Mouse (Mus musculus) c-Kit-positive CD71-positive TER-119-negative erythroid progenitor cells, embryonic 14.5 days (primary cell): ENCODE measurements at regions not wholly inside any gene's neighbourhood (a gene's known extent, or its start where the extent isn't known, plus 50 kb on each side); places are given as distances from the start of the nearest gene placed in this dataset.

Experiments used
- DNase-seq: peaks from one replicate; pipeline ENCODE4 v3.0.0-alpha.2; 2013; ENCODE audit warnings: low read depth

DNA sequence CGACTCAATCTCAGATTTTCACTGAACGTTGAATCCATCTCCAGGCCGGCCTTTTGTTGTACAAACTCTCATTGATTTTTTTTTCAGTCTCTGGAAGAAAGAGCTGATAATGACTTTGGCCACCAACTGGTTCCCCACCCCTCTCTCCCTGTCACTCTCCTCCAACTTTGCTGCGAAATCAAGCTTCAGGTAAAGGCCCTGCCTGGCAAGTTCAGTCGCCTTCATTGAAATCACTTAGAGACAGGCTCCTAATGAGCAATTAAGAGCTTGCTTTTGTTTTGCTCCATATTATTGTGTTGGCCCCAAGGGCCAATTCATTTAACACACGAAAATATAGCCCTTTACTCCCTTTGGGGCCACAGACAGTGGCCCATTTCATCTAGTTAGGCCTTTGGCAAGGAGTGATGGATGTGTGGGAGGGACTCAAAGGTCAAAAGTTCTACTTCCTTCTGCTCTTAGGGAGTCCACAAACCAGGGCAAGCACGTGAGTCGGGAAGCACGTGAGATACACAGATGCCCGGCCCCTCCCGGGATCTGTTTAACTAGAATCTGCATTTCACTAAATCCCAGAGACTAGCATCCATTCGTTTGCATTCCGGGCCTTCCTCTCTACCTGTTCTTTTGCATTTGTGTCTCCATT is 120.0 kb downstream of the Dact1 start:
- no peak for DNase-seq

DNA sequence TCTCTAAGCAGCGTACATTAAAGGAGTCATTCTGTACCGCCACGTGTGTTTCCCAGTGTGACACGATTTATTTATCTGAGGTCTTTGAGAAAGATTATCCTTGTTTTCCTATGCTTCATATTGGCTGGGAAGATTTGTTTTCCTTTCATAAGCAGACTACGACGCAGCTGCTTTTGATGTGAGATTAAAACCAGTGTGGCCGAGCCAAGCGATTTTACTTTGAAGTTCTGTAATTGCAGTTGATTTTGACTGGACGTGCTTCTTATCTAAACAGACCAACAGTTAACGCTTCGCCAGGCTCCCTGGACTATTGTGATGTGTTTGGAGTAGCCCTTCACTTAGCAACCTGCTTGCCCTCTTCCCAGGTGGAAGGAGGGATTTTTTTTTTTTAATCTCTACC is 120.6 kb downstream of the Dact1 start:
- no peak for DNase-seq

DNA sequence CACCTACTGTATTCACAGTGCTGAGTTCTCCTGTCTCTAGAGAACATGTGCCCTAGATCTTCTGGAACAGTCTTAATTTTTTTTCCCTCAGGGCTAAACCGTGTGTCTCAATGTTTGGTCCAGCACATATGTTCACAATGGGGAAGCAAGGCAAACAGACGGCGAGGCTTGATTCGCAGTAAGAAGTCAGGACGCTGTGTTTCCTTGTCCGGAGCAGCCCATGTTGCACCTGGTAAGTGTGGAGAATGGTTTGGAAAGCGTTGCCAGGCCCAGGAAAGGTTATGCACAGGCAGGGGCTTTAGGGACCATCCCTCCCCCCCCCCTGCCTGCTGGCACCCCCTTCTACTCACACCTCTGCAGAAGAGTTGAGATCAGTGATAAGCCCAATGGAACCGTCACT is 121.4 kb downstream of the Dact1 start:
- no peak for DNase-seq

DNA sequence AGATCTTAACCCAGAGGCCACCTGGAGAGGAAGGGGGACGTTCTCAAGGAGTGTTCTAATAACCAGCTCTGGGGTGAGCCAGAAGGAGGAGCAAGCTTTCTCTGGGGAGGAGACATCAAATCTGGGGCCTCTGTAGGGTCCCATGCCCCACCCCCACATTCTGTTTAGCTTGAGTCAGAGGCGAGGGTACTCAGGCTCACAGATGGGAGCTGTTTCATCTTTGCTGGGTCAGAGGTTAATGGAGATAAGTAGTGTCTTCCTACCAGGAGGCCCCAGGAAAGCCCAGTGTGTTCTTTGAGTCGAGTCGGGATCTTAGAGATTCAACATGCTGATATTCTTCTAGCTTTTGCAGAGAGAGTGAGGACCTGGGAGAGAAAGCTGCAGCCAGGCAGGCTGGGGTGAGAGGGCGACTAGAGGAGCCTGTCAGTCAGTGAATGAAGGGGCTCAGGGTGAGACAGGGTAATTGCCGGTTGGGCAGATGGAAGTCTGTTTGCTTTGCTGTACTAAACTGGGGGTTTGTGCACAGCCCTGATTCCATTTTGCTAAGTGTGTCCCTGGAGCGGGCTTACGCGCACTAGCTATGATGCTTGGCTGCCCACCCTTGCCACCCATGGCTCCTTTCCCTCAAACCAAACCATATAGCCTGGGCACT is 124.0 kb downstream of the Dact1 start:
- DNase-seq = no peak

DNA sequence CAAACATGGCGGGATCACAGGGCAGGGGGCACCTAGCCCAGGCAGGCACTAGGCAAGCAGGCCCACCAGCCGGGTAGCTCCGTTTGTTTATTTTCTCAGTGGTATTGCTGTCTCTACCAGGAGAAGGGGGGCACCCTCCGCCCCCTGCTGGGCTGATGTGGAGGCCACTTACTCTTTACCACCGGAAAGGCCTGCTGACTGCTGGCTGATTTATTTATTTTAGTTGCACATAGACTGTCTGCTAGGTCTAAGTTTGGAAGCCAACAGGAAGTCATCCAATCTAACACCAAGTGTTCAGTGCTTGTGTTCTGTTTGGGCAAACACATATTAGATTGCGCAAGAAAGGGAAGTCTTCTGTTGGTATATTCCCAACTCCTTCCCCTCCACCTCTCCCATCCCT is 128.6 kb downstream of the Dact1 start:
- DNase-seq = no peak

DNA sequence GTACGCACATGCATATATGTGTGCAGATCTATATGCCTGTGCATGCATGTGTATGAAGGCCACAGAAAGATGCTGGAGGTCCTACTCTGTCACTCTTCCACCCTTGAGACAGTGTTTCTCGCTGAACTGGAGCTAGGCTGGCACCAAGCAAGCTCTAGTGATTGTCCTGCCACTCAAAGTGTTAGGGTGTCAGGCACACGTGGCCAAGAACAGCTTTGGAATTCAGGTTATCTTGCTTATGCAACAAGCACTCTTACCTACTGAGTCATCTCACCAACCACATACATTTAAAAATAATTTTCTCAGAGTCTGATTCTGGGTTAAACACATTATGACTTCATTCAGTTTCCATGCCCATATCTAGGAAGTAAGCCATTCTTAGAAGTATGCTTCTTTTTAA is 131.2 kb downstream of the Dact1 start:
- DNase-seq = no peak

DNA sequence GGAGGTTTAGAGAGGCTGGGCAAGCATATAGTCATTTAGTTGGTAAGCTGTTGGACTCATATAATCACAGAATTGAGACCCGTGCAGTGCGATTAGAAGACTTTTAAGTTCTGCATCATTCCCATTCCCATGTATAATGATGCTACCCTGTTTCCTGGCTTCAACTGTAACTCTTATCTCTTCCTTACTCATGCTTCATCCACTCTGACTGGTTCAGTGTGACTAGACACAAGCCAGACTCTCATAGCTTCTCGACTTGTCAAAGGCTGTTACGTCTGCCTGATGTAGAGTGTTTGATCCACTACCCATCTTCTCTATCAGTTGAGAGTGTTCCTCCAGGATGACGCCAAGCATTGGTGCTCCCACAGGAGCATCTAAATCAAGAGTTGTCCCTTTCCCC is 131.6 kb downstream of the Dact1 start:
- DNase-seq = no peak

DNA sequence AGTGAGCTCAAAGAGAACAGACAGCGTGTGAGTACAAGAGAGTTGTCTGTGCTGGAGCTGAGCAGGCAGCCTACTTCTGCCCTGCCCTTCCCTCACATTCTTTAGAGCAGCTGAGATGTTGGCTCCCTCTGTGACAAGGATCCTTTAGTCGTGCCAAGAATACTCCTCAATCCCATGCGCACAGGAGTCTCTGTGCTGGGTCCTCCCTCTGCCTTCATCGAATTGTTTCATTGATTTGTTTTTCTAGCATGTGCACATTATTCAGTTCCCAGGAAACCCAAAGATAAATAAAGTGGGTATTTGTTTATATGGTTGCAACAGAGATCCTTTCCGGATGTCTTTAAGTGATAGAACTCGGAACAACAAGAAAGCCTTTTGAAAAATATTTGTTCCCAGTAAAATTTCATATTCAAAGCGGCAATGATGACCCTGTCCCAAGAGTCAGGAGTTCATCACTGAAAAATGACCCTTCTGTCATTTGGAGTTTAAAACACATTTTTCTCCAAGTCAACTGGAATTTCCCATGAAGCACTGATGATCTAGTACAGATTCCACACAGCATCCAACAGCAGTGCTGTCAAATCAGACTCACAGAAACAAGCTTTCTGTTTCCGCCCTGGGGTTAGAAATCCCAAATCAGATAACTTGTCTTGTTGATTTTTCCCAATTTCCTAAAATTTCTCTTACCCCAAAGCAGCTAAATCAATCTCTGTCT is 136.7 kb downstream of the Dact1 start:
- no peak for DNase-seq

DNA sequence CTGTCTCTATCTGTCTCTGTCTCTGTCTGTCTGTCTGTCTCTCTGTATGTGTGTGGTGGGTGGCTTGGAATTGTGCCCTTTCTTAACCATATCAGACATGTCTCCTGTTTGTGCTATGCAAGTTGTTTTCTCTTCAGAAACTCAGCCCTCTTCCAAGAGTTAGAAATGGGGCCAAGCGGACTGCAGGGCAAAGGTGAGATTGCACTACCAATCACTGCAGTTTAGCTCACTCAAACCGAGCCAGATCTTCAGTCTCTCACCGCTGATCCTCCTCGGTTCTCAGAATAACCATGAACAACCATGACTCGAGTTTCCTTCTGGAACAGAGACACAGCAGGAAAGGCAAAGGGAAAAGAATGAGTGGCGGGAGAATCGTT is 137.2 kb downstream of the Dact1 start:
- no peak for DNase-seq

DNA sequence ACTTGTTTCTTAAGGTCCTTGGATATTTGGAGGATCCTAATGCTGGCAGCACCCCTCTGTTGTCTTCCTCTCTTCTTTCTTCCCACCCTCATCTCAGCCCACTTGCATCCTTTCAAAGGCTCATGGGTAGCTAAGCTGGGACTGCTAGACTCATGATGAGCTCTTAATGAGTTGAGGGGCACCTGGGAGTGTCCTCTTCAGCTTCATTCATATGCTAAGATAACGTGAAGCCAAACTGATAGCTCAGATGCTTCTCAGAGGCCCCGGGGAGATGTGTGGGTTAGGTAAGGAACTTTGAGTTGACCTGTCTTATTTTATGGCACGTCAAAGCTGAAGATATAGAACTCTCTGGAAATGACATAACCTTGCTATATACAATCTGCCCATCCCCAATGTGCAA is 139.3 kb downstream of the Dact1 start:
- DNase-seq = no peak

DNA sequence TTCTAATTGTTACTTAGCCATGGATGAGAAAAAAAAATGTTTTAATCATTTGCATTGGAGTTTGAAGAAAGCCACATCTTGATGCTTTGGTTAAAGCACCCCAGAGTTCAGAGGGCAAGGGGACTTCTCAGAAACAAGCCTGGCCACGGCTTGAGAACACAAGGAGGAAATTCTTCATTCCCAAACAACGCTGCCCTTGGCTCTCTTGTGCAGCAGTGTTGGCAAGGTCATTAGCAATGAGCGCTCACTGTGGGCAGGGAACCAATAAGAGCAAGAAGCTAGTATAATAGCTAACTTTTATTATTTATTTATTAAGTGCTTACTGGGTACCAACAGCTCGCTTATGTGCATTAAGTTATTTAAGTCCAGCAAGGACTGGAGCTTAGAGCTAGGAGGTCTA is 140.4 kb downstream of the Dact1 start:
- no peak for DNase-seq

DNA sequence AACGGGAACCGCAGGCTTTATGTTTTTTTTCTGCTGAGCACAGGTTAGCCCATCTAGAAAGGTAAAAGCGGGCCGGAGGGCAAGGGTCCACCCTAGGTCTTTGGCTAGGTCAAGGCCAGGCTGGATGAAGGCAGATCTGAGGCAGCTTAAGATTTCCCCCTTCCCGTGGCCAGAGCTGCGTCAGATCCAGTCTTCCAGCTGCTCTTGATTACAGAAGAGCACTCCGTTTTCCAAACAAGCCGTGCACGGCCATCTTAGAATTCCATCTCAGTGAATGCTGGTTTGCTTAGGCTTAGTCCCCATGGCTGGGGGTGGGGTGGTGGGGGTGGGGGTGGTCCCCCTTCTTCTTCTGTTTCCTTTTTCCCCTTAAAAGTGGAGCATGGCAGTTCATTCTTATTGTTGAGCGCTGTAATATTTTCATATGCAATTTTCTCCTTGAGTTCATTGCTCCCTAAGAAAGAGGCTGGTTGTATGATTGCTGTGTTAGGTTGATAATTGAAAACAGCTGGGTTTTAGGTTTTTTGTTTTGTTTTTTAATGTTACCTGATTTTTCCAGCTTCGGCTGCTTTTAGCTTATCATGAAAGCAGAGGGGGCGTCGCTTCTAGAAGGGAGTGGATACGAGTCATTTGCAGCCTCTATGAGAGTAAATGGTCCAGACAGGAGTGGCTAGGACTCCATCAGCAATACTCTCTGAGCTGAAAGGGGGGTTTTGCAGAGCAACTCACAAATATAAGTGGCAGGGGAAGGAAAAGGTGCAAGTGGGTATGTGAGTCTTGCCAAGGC is 141.2 kb downstream of the Dact1 start:
- no peak for DNase-seq

DNA sequence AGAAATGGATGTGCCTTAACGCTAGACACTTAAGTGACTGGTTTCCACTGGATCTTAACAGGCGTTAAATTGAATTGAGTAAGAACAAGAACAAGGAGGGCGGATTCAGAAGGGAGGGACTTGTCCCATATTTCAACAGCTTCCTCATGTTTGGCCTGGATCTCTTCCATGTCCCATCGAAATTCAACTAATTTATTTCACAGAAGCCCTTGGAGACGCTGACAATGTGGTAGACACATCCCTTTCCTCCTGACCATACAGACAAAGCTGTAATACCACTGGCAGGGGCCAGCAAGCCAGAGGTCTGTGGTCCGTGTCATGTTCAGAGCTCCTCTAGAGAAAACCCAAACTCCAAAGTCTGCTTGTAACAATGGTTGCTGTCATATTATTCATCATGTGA is 147.2 kb downstream of the Dact1 start:
- DNase-seq = no peak

DNA sequence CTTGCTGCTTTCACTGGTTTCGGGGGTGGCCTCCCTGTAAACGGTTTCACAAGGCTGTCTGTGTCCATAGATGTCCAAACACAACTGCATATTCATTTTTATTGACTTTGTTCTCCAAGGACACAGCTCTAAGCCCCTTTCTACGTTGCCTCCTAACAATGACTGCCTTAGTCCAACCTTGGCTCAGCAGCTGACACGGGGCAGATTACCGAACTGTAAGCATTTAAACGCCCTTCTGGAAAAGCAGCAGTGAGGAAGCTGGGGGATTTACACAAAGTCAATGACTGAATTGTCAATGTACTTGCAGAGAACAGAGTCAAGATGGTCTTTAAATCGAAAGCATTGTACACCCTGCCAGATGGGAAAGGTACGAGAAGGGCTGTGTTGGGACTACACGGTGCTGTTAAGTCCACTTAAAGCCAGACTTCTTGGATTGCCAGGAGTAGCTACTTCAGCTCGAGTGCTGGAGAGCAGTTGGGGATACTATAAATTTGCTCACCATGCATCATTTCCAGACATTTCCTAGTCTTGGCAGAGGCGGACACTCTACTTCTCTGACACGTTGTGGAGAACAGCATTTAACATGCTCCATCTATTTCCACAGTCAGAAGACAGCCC is 149.0 kb downstream of the Dact1 start:
- DNase-seq = no peak

DNA sequence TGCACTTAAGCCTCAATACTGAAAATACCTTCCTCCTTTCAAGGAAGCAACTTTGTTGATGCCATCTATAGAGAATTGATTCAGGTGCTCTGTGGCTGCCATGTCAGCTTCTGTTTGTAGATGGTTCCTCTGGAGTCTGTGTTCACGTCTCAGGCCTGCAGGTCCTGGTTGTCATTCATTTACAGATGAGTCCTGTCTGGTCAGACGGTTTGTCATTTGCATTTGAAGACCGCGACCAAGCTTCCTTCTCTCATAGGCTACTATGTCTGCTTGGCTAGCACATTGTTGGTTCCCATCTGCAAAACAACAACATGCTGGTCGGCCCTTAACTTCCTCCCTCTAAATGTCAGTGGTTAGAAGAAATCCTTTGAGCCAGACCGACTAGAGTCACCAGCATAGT is 151.0 kb downstream of the Dact1 start:
- DNase-seq = no peak

DNA sequence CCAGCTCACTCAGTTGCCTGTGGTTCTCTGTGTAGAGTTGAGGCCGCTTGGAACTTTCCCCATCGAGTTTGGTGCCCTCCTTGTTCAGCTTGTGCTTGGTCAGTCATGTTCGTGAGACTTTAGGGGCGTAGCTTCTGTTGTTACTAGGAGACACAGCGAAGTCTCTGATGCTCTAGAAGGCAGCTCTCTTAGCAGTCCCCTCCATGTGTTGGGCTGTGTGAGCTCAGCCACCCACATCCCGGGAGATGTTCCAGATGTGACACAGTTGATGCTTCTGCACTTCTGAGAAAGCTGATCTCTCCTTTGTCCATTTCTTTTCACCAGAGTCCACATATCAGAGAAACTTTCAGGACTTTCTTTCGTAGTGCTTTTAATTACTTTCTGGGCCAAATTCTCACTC is 158.1 kb downstream of the Dact1 start:
- no peak for DNase-seq

DNA sequence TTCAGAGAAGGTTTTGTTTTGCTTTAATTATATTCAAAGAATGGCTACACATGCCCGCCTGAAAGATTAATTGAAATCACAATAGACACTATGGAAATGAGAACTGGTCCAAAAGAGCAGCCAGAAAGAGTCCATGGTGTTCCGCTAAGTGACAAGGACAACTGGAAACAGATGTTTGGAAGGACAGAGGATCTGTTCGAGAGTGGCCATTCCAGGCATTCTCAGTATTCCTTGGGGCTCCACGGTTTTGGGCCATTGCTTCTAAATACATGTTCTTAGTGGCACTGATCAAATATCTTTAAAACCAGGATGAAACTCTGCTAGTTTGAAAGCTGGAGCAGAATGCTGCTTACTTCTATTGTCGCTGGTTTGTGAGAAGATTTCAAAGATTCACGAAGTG is 158.6 kb downstream of the Dact1 start:
- DNase-seq = no peak

DNA sequence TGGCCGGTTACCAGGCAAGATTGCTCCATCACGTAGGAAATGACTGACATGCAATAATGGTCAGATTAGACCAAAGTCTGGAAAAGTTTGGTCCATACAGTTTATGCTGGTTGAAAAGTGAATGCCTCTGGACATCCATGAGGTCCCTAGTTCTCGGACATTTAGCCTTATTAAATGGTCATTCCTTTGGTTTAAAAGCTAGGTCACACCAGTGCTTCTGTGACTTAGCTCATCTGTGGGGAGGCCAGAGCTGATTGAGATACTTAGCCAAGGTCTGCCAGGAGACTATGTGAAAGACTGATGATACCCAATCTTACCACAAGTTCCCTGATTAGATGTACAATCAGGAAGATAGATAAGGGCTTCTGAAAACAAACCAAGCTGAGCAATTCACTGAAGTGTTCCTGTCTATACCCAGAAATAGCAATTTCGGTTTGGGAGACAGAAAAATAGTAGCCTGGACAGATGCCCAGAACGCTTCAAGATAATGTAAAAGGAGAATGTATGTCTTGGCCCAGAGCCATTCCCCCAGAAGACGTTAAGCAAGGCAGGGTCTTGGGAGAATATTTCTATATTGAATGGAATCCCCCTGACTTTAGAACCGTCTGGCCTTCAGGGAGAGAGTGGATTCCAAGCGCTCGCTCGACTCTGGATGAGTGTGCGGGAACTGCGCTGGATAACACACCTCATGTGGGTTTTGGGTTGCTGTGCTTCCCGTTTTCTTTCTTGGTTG is 161.5 kb downstream of the Dact1 start:
- no peak for DNase-seq

DNA sequence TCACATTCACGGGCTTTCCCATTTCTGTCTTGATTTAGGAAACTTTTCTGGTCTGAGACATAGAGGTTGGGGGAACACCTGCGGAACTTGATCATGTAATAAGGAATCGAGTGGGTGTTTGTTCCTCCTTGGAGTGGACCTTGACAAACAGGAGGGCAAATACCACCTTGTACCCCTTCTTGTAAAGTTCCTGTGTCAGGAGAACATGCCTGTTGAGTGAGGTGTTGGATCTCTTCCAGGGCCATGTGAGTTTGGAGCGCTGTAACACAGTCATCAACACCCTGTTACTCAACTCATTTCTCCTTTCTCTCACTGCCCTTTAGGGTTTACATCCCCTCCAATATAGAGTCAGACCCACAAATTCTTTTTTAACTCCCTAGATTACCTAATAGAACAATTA is 162.0 kb downstream of the Dact1 start:
- no peak for DNase-seq

DNA sequence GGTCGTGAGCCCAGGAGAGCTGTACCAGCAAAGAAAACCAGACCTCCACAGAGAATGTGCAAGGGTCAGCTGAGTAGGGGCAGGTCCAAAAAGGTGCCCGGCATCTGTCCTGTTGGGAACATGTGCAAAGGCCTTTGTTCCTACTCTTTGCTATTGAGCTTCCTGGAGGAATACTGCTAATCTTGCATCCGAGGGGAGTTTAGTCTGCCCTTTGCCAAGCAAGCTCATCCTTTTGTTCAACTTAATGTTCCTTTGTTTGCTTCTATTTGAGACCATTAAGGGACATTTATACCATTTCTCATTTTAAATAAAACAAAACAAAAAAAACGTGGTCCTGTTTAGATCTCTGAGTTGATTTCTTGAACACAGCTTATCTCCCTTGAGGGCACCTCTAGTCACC is 166.6 kb downstream of the Dact1 start:
- no peak for DNase-seq

DNA sequence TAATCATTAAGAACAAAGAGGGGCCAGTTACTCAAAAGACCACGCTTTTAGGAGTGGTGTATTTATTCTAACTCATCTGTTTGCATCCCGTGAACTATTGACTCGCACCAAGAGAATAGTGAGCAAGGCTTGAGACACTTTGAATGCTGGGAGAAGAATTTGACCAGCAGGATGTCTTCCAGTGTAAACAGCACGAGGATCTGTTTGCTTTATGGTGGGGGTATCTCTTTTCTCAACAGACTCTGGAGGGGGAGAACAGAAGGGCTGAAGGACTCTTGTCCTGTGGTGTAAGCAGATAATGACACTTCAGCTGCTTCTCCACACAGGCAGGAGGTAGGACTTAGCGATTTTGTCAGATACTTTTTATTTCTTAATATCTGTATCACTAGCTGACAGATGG is 168.0 kb downstream of the Dact1 start:
- DNase-seq = no peak

DNA sequence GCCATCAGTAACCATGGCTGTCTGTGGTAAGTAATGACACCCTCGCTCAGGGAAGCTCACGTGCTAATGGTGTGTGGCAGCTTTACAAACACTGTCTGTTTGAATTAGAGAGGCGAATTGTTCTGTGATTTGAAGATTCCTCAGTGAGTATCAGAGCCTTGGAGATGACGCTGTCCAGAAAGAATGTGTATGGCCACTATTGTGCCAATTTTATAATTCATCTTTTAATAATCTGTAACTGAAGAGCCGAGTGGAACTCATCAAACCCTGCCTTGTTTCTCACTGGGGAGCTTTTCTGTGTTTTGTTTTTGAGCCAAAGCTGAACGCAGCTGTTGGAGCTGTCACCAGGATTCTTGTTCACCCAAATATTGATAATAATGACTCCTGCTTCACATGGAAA is 171.7 kb downstream of the Dact1 start:
- DNase-seq = no peak
